30 mouse cellular contexts compared by ENCODE assay signal in genomic region chr16:43900138-43900537, GRCm38 (mm10).
"Had no signal": no experiment of that assay in that cellular context is flagged by ENCODE, and none has a peak within 500 bp of the region (broad histone marks: within the 10 kb centered on the region; RNA-seq: fewer than 3 reads in every experiment).

No protein-coding gene starts in this region.

- H3K4me1 ChIP-seq: limb, embryonic 10.5 days; limb, embryonic 12.5 days; limb, embryonic 13.5 days; limb, embryonic 15.5 days; lung, embryonic 15.5 days; megakaryocyte, embryonic 14.5 days; midbrain, embryonic 10.5 days; midbrain, embryonic 12.5 days; midbrain, embryonic 13.5 days; midbrain, embryonic 15.5 days; neural tube, embryonic 12.5 days had no signal

- H3K4me3 ChIP-seq: limb, embryonic 10.5 days; limb, embryonic 12.5 days; limb, embryonic 13.5 days; limb, embryonic 15.5 days; liver, embryonic 12.5 days; liver, embryonic 13.5 days; liver, embryonic 15.5 days; lung, embryonic 15.5 days; megakaryocyte, embryonic 14.5 days; midbrain, embryonic 10.5 days; midbrain, embryonic 12.5 days; midbrain, embryonic 13.5 days; midbrain, embryonic 15.5 days; myocyte; neural tube, embryonic 12.5 days had no signal

- H3K9ac ChIP-seq: limb, embryonic 12.5 days; limb, embryonic 13.5 days; limb, embryonic 15.5 days; liver, embryonic 12.5 days; liver, embryonic 13.5 days; liver, embryonic 14.5 days; liver, embryonic 15.5 days; liver, postnatal 0 days; lung, embryonic 14.5 days; lung, embryonic 15.5 days; midbrain, embryonic 12.5 days; midbrain, embryonic 13.5 days; midbrain, embryonic 15.5 days; neural tube, embryonic 12.5 days had no signal

- H3K27ac ChIP-seq: limb, embryonic 10.5 days; limb, embryonic 12.5 days; limb, embryonic 13.5 days; limb, embryonic 15.5 days; liver, embryonic 12.5 days; liver, embryonic 13.5 days; liver, embryonic 14.5 days; liver, embryonic 15.5 days; lung, embryonic 15.5 days; macrophage; midbrain, embryonic 10.5 days; midbrain, embryonic 12.5 days; midbrain, embryonic 13.5 days; midbrain, embryonic 15.5 days; neural tube, embryonic 12.5 days had no signal

- H3K36me3 ChIP-seq: limb, embryonic 10.5 days; limb, embryonic 12.5 days; limb, embryonic 13.5 days; limb, embryonic 15.5 days; liver, embryonic 13.5 days; liver, embryonic 15.5 days; lung, embryonic 15.5 days; midbrain, embryonic 12.5 days; midbrain, embryonic 15.5 days; neural tube, embryonic 12.5 days had no signal

- H3K27me3 ChIP-seq: limb, embryonic 12.5 days; limb, embryonic 13.5 days; limb, embryonic 15.5 days; liver, embryonic 12.5 days; liver, embryonic 13.5 days; liver, embryonic 15.5 days; lung, embryonic 15.5 days; megakaryocyte, embryonic 14.5 days; midbrain, embryonic 12.5 days; midbrain, embryonic 13.5 days; midbrain, embryonic 15.5 days; neural tube, embryonic 12.5 days had no signal

- H3K9me3 ChIP-seq: limb, embryonic 10.5 days; limb, embryonic 12.5 days; limb, embryonic 13.5 days; limb, embryonic 15.5 days; liver, embryonic 12.5 days; liver, embryonic 13.5 days; liver, embryonic 15.5 days; lung, embryonic 15.5 days; megakaryocyte, embryonic 14.5 days; midbrain, embryonic 10.5 days; midbrain, embryonic 12.5 days; midbrain, embryonic 13.5 days; midbrain, embryonic 15.5 days; neural tube, embryonic 12.5 days had no signal

- DNase-seq: left cerebral cortex, postnatal 4 days; liver; liver, embryonic 13.5 days; liver, postnatal 0 days; lung, adult 18-20 months; lung, adult 2 months; lung, embryonic 14.5 days; lung, postnatal 10 days; lung, postnatal 14 days; lung, postnatal 36 days; lung, postnatal 4 days; midbrain, embryonic 14.5 days had no signal

- ATAC-seq: liver, embryonic 12.5 days; liver, postnatal 0 days; lung, postnatal 0 days; midbrain, embryonic 13.5 days; midbrain, embryonic 15.5 days; midbrain, embryonic 16.5 days had no signal
